Mouse (Mus musculus) right cerebral cortex, adult 2 months (tissue): ENCODE measurements at regions not wholly inside any gene's neighbourhood (a gene's known extent, or its start where the extent isn't known, plus 50 kb on each side); places are given as distances from the start of the nearest gene placed in this dataset.

Experiments
- DNase-seq, 2 experiments: peaks; one replicate each; pipeline ENCODE4 v3.0.0; 2021 to 2022; ENCODE audit warnings: low spot score in 2 of 2

DNA sequence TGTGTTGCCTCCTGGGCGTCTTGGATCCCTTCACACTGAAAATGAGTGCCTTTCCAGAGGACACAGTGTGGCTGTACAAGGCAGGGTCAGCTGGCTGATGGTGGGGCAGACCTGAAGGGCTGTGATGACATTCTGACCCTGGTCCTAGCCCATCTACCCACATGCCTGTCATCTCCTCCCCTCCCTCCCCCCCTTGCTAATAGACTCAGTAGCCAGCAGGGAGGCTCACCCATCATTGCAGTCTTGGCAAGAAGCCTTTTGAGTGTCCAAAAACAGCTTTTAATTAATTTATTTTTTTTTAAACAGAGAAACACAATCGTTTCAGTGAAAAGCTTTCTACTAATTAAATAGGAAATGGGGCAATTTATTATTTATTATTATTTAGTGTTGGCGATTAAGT, 67.0 kb upstream of the Ssx2ip start:
- no peak for DNase-seq

DNA sequence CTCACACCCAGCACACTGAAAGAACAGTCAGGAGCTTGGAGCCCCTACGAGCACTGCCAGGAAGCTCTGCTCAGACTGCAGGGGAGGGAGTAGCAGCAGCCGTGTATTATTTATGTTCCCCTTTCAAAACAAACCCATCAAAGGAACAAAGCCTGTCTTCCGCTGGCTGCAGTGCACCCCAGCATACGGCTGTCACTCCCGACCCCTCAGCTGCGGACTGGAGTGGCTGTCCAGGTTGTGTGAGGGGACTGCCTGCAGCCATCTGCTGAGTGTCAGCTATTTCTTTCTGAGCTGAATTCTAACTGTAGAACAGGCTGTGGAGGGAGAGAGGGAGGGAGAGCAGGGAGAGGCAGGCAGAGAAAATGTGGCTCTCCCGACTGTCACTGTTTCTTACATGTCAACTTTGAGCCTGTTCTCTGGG, 66.6 kb upstream of the Ssx2ip start:
- DNase-seq = peak; percentile 36 to 49

DNA sequence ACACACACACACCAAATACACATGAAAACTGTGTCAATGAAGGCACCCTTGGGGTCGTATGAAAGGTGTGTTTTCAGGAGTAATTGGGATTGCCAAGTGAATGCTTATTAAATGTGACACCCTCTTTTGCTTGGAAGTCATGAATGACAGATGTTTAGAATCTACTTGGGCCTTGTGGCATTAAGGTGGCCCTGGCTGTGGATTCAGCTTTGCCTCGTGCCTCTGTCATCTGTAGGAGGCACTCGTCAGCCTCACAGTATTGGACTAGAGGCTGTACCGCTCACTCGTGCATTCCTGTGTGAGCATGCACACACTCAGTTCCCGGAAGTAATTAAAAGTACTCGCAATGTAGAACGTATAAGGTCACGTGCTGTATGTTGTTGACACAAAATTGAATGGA, 66.0 kb upstream of the Ssx2ip start:
- DNase-seq = no peak

DNA sequence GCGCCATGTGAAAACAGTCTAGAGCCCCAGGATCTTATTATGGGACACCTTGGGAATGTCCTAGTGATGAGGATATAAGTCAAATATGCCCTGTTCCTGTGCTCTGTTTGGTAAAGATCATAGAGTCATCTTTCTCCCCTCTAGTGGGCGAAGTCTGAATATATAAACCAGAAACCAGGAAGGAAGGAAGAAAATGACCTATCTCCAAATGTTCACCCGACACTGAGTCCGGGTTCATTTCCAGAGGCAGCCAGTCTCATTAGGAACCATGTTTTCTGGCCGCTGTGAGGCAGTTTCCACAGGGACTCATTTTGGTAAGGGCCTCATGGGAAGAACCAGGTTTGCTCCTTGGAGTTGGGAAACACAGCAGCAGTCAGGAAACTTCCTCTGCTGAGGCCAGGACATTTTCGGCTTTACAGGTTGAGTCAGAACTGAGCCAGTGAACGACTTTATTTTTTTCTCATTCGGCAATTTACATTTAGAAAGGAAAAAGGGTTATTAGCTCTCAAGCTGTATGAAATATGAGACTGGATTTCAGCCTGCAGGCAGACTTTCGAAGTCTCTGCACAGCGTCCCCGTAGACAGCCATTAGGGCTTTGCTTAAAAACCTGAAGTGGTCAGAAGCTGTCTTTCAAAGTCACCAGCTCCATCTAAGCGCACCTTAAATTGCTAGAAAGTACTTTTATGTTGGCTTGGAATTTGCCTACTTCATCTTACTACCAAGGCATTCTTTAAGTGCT, 64.0 kb upstream of the Ssx2ip start:
- no peak for DNase-seq

DNA sequence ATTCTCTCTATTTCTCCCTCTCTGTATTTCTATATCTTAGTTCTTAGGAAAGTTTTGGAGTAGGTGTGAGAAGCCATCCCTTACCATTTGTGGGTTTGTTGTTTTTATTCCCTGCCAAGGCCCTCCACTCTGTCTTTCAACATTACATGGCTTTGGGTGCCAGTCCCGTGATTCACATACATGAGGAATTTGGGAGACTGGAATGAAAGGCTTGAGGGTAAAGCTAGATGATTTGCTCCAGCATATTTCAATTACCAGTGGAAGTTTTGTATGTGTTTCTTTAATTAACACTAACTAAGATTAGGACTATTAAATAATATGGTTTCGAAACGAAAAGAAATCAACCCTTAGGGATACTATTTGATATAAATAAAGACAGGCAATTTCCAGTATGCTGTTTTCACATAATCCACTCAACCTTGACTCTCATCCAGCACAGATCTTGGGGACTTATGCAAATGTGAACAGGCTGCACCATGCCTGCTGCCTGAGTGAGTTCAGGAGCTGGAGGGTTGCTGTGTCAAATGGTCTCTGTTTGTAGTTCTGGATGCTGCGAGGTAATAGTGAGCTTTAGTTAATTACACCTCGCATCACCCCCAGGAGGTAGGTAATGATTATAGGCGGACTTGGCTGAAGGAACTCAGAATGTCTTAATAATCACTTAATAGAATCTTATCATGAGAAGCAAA, 62.6 kb upstream of the Ssx2ip start:
- DNase-seq = no peak

DNA sequence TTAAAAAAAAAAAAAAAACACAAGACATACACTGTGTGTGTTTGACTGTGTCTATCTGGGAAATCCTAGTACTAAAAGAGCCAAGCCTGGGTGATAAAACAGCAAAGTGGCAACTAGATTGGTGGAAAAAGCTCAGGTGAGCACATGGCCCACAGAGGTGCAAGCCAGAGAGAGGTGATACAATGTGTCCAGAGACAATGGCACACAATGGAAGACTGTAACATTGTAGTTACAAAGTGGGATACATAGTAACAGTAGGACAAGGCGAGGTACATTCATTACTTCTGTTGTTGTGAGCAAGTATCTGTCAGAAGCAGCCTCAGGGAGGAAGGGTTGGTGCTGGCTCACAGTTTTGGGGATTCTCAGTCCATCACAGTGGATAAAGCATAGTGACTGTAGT, 61.7 kb upstream of the Ssx2ip start:
- no peak for DNase-seq

DNA sequence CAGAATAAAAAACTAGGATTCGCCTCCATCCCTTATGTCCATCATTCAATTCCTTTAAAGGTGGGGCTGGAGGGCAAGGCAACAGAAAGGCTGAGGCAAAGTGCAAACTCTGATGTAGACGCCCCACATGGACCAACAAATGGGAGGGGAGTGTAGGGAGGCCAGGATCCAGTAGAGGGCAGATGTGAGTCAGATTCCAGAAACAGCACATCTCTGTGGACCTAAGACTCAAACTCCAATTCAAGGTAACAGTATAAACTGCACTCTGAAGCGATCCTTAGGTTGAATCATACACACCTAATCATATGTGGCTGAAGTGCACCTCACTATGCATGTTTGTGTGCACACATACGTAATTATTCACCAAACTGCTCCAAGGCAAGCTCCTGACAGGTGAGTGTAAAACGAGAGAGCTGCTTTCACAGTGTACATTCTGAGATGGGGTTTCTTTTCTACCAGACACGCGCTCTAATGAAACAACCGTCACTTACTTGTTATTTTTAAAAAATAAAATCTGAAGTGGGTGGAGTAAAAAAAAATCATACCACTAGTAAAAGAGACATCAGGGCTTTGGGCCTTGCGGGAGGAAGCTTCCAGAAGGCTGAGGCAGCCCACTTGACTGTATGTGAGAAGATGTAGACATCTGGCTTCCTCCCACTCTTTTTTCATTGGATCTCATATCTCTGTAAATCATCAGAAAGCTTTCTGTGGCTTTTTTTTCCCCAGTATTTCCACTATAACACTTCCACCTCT, 60.6 kb upstream of the Ssx2ip start:
- DNase-seq = peak; percentile 77 to 83

DNA sequence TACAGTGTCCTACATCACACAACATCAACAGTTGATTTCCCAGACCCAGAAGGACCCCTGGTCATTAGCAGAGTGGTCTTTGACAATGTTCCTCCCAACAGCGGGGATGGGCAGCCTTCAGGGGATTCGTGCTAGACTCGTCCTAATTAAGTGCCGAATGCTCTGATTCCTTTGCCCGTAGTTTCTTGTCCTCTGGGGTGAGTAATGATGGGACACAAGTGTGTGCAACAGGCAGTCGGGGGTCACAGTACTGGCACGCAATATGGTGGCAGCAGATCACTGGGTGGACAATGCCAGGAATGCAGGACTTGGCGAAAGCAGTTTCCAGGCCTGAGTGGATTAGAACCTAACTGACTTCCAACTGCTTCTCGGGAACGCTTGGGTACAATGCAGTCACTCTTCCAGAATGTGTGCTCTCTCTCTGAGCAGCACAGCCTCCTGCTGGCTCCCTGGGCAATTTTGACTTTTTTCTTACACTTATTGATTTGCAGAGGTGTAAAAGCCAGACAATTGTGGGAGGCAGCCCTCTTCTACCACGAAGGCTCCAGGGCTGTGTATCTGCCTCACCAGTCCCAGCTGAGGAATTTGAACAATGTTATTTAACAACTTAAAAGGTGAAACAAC, 59.9 kb upstream of the Ssx2ip start:
- peak in 1 of 2 experiments; percentile 41 for DNase-seq

DNA sequence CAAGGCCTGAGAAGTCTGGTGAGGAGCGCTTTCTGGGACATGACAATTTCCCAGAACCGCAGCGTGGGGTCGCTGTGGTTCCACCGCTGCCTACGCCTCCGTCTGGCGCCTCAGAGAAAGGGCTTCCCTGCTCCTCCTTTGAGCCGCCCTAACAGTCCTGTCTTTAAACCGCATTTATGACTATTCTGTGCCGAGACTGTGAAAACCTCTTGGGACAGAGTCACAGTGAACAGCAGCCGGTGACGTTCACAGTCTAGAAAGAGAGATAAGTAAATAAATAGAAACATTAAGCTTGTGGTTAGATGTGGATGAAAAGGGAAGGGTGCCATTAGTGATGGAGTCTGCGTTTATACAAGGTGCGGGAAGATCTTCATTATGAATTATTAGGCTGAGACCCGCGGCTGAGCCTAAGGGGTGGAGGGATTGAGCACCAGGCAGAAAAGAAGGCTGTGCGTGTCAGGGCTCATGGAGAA, 59.1 kb upstream of the Ssx2ip start:
- peak; percentile 71 to 73 for DNase-seq

DNA sequence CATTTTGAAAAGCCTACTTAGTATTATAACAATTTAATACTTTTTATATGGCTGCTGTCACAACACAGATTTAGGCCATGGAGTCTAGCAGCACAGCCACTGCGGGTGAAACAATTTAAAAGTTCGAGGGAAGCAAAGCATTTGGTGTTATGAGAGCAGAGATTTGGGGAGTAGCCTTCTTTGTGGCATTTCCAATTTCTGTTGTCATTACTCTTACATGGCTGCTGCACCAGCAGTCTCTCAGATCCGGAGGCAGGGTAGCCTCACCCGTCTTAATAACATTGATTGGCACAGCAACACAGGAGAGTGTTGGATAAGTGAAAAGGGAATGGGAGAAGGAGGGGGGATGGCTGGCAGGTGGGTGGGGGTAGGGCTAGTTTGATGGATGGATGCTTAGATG, 58.5 kb upstream of the Ssx2ip start:
- no peak for DNase-seq

DNA sequence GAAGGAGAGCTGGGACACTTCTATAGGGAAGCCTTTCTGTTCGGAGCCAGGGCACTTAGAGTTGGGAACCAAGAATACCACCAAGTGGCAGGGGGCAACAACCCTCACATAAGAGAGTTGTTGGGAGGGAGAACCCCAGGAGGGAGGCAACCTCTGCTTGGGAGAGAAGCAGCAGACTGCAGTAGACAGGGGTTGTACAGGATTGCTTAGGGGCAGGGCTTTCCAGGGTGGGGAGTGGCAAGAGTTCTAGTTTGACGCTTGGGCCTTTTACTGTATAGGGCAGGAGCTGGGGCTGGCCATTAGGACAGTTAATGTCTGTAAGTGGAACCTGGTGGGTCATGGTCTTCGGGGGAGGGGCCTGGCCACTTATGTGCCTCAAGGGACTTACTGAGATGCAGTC, 57.1 kb upstream of the Ssx2ip start:
- DNase-seq = no peak

DNA sequence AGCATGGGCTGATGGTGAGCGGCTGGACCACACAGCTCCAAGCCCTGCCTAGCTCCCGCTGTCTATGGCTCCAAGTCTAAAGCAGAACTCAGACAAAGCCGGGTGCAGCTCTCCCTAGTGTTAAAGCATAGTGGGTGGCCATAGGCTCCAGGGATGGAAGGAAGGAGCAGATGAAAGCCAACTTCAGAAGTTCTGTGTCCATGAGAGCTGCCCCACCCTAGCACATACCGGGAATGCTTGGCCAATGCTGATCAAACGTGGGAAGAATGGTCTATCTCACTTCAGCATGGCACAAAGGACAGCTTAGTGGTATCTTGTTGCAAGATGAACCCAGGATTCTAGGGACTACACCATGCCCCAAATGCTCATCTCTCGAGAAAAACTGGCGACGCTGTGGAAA, 55.5 kb upstream of the Ssx2ip start:
- no peak for DNase-seq

DNA sequence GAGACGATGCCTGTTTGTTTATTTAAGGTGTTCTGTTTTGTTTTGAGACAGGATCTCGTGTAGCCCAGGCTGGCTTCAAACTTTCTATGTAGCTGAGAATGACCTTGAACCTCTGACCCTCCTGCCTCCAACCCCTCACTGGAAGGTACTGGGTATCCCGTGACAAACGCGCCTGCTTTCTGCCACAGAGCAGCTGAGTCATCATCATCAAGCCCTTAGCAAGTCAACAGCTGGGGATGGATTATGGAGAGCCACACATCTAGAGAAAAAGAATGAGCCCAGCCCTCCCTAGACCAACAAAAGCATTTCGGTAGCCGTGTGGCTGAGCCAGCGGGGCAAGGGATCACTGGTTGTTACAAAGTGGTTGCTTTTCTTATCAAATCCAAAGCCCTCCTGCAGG, 55.0 kb upstream of the Ssx2ip start:
- DNase-seq = no peak

DNA sequence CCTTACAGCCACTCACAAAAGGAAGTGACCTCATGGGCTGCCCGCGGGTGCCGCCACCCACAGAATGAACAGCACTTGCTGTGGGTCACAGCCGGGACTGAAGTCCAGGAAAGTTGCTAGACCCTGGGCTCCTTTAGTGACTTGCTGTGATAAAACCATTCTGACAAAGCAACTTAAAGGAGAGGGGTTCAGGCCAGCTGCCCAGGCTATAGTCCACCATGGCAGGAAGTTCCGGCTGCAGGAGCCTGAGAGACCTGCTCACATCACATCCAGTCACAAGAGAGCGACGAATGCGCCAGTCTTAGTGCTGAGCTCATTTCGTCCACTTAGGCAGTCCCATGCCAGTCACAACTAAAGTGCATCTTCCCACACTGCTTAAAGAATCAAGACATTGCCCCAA, 54.3 kb upstream of the Ssx2ip start:
- no peak for DNase-seq

DNA sequence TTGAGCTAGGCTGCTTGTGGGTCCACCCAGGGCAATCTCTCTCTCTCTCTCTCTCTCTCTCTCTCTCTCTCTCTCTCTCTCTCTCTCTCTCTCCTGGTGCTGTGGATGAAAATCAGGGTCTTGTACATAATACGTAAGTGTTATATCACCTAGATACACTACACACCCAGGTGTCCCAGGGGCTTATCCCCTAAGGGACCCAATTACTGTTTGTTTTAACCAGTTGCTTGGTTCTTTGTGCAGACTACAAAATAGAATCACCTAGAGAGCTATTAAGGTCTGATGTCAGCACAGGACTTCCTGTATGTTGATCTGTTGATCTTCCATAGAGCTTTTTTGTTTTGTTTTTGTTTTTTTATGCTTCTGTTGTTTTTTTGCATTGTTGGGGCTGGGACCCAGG, 53.0 kb upstream of the Ssx2ip start:
- DNase-seq = no peak

DNA sequence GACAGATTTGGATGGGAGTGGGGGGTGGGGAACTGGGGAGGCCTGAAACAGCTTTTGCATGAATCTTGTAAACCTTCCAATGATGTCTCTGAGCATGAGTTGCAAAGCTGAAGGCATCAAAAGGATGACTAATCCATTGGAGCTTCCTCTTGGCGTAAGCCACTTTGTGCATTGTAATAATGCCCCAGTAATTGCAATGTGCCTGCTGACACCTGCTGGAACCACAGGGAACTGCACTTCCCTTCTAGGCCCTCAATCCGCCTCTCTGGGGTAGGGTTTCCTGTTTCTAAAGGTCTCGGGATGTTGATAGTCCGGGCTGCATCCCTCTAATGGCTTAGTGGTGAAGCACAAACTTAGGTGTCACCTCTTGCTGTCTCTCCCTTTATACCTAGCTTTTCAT, 52.3 kb upstream of the Ssx2ip start:
- DNase-seq = no peak

DNA sequence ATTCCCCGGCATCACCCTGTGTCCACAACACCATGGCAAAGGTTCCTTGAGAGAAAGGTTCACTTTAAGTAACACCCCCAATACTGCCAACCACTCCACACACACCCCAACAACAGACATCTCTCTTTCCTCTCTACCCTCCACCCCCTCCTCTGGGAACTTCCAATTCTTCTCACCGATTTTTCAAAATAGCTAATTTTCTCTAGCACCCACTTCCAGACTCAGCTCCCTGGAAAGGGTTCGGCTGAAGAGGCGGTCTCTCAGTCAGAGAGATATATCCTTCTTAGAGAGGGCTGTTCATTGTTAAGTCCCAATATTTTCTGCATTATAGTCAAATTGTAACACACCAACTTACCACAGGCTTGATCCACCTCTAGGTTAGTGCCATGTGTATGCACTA, 50.5 kb upstream of the Ssx2ip start:
- no peak for DNase-seq
